Mouse (Mus musculus): ENCODE results near the gene Lgalsl. TPM values are rescaled to one million over a fixed set of nuclear protein-coding genes. Genes with fewer than 3 reads are reported as not detected.
A peak's percentile ranks its signal among the peaks of the same experiment; 100 is the strongest.

Lgalsl gene
- polyA plus RNA-seq, 1 experiment from 2014 or later = 15.3 TPM

DNA sequence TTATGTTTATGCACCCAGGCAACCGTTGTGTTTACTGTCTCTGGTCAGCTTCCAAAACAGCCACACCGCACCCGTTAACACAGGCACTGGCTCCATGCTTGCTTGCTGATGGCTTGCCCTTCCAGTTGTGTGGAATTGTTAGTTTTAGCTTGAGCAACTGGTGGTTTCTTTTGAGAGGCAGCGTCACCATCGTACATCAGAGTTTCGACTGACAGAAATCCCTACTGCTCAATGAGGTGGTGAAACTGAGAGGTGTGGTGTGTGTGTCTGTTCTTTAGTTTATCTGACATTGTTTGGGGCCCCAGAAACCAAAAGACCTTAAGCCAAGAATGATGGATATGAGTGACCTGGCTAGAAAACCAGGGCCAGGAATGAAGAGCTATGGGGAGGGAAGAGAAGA, 33.0 kb downstream of the Lgalsl start:
- Histone ChIP-seq H3K9me3 (ENCODE audit: low read length) (peaks cover 4% of the 10 kb centered on the region; the same call in 1 of the 2 replicates), H3K4me3 (ENCODE audit: low read depth, low read length) (no peak overlapping the region), H3K27me3 (ENCODE audit: insufficient read depth, low read length) (peaks cover 2% of the 10 kb centered on the region; the same call in 1 of the 2 replicates), H3K4me1 (ENCODE audit: insufficient read depth) (no peaks in the 10 kb centered on the region), H3K9ac (replicated peaks) (no peak overlapping the region), H3K4me2 (ENCODE audit: low read depth, low read length) (no peak overlapping the region), H3K27ac (ENCODE audit: low read depth) (no peak overlapping the region), H3K36me3 (replicated peaks; ENCODE audit: insufficient read depth, low read length) (no peaks in the 10 kb centered on the region)
- DNase-seq (no peak), ATAC-seq (no peak)
- 88% methylated on average over 6 of the region's 6 CpGs for WGBS (ENCODE audit: insufficient replicate concordance)
- no peak for TF ChIP-seq CTCF (IDR thresholded peaks at IDR 0.05; ENCODE audit: low read depth)
- no peak for TF ChIP-seq EP300 (IDR thresholded peaks at IDR 0.05; ENCODE audit: low read depth)

DNA sequence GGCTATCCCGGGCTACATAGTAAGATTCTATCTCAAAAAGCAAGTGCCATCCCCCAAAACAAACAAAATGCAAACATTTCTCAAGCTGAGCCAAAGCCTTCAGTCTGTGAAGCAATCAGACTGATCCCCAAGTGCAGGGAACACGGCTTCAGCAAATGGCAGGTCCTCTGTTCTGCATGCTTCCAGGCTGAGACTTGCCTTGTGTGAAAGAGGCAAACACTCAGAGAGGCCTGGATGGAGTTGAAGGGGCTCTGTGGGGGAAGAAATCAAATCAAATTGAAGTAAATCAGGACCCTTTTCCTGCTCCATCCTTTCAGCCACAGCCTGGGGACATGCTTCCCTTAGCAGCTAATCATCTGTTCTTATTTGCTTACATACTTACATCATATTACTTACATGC, 35.4 kb downstream of the Lgalsl start:
- H3K27ac ChIP-seq (ENCODE audit: low read depth) = no peak overlapping the region
- TF ChIP-seq EP300 (IDR thresholded peaks at IDR 0.05; ENCODE audit: low read depth) (no peak), CTCF (IDR thresholded peaks at IDR 0.05; ENCODE audit: low read depth) (no peak)
- no peak overlapping the region for H3K4me2 ChIP-seq (ENCODE audit: low read depth, low read length)
- WGBS (ENCODE audit: insufficient replicate concordance) = 33% methylated on average over 2 of the region's 2 CpGs
- H3K4me3 ChIP-seq (ENCODE audit: low read depth, low read length) = no peak overlapping the region
- no peak for DNase-seq
- H3K9ac ChIP-seq (replicated peaks) = no peak overlapping the region
- no peaks in the 10 kb centered on the region for H3K36me3 ChIP-seq (replicated peaks; ENCODE audit: insufficient read depth, low read length)
- no peak for ATAC-seq
- no peaks in the 10 kb centered on the region for H3K4me1 ChIP-seq (ENCODE audit: insufficient read depth)
- peaks cover 2% of the 10 kb centered on the region; the same call in 1 of the 2 replicates for H3K27me3 ChIP-seq (ENCODE audit: insufficient read depth, low read length)
- peaks cover 5% of the 10 kb centered on the region; the same call in 1 of the 2 replicates for H3K9me3 ChIP-seq (ENCODE audit: low read length)

DNA sequence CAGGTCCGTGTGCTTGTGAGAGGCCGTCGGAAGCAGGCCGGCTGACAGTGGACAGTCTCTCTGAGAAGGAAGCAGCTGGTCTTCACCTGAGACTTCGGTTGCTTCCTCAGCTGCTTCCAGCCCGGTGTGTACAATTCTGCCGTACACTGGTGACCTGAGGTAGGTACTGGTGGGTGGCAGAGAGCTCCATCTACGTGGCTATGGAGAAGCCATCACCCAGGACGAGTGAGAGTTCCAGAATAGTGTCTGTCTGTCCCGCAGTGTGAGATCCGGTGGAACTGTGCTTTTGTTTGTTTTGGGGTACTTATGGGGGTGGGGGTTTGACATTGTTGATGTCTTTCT, 36.0 kb downstream of the Lgalsl start:
- no peak overlapping the region for H3K9ac ChIP-seq (replicated peaks)
- H3K4me2 ChIP-seq (ENCODE audit: low read depth, low read length) = no peak overlapping the region
- ATAC-seq = peak; percentile 31; the same call in 1 of the 2 replicates
- H3K36me3 ChIP-seq (replicated peaks; ENCODE audit: insufficient read depth, low read length) = no peaks in the 10 kb centered on the region
- TF ChIP-seq CTCF (IDR thresholded peaks at IDR 0.05; ENCODE audit: low read depth) = no peak
- no peak overlapping the region for H3K4me3 ChIP-seq (ENCODE audit: low read depth, low read length)
- 48% methylated on average over 11 of the region's 11 CpGs for WGBS (ENCODE audit: insufficient replicate concordance)
- no peak overlapping the region for H3K27ac ChIP-seq (ENCODE audit: low read depth)
- H3K27me3 ChIP-seq (ENCODE audit: insufficient read depth, low read length) = peaks cover 2% of the 10 kb centered on the region; the same call in 1 of the 2 replicates
- peaks cover 6% of the 10 kb centered on the region; the same call in 1 of the 2 replicates for H3K9me3 ChIP-seq (ENCODE audit: low read length)
- no peaks in the 10 kb centered on the region for H3K4me1 ChIP-seq (ENCODE audit: insufficient read depth)
- DNase-seq = no peak

DNA sequence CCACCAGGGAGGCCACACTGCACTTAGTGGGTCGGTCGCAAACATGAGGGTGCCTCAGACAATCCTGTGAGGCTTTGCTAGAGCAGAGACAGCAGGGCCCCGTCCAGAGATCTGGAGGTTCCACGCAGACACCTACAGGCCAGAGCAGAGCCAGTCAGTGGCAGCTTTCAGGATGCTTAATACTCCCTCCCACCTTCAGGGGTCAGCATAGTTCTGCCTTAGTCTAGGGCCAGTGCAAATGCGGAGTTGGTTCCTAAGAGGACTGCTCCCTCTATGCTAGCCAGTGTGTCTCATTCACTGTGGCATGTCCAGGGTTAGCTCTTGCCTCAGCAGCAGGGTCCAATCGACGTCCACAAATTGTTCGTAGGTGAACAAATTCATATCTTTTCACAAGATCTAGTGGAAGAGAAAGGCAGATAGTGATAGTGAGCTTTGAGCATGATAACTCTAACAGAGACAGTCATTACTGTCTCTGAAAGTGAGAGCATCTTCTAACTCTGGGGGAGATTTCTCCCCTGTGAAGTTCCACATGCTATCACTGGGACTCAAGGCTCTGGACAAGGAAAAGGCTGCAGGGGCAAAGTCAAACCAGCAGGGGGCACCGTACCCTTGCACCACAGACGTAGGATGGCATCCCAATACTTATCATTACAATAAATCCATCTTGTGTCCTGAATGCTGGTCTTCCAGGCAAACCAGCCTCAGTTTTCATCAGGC, 36.5 kb downstream of the Lgalsl start:
- H3K9me3 ChIP-seq (ENCODE audit: low read length) = peaks cover 6% of the 10 kb centered on the region; the same call in 1 of the 2 replicates
- H3K9ac ChIP-seq (replicated peaks) = no peak overlapping the region
- DNase-seq = peak; percentile 84
- peak; percentile 86 for ATAC-seq
- H3K4me1 ChIP-seq (ENCODE audit: insufficient read depth) = no peaks in the 10 kb centered on the region
- peaks cover 2% of the 10 kb centered on the region; the same call in 1 of the 2 replicates for H3K27me3 ChIP-seq (ENCODE audit: insufficient read depth, low read length)
- TF ChIP-seq EP300 (IDR thresholded peaks at IDR 0.05; ENCODE audit: low read depth) (no peak), CTCF (IDR thresholded peaks at IDR 0.05; ENCODE audit: low read depth) (peak; percentile 95)
- H3K4me2 ChIP-seq (ENCODE audit: low read depth, low read length) = no peak overlapping the region
- H3K4me3 ChIP-seq (ENCODE audit: low read depth, low read length) = no peak overlapping the region
- no peaks in the 10 kb centered on the region for H3K36me3 ChIP-seq (replicated peaks; ENCODE audit: insufficient read depth, low read length)
- H3K27ac ChIP-seq (ENCODE audit: low read depth) = no peak overlapping the region
- 29% methylated on average over 10 of the region's 10 CpGs for WGBS (ENCODE audit: insufficient replicate concordance)

DNA sequence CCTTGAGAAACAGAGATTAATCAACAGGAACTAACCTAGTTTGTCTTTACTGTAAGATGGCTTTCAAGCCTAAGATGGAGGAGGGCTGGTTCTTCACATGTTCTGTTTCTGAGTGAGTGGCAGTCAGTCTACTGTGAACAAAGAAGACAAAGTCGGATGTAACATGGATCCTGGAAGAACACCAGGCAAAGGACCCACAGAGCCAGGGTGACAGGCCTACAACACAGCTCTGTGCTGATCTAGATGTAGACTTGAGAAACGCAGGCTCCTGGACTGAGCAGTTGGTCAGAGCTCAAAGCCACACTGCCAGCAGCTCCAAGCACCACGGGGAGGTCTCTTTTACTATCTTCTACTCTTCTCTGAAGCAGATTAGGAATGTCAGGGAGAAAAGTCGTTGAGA, 37.2 kb downstream of the Lgalsl start:
- H3K4me1 ChIP-seq (ENCODE audit: insufficient read depth) = no peaks in the 10 kb centered on the region
- DNase-seq = no peak
- WGBS (ENCODE audit: insufficient replicate concordance) = 61% methylated on average over 4 of the region's 4 CpGs

DNA sequence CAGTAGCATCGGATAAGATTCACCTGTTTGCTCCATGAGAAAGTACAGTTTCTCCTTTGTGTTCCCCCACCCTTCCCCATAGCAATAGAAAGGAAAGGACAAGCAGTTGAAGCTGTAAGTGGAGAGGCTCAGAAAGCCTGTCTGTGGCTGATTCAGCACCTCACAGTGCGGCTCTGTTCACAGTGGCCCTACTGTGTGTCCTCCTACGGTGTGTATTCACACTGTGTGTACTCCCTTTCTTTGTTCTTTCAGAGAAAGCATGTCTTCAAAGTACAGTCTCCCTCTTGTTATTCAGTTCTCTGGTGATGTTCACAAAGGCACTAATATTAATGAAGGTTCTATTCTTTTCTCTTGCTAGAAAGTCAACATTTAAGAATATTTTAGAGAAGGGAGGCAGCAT, 38.2 kb downstream of the Lgalsl start:
- TF ChIP-seq EP300 (IDR thresholded peaks at IDR 0.05; ENCODE audit: low read depth) = no peak
- no peak for TF ChIP-seq CTCF (IDR thresholded peaks at IDR 0.05; ENCODE audit: low read depth)
- no peak overlapping the region for H3K4me3 ChIP-seq (ENCODE audit: low read depth, low read length)
- H3K9me3 ChIP-seq (ENCODE audit: low read length) = 0 out of 2 replicates have a peak, but pooled peaks cover 2% of the 10 kb centered on the region
- H3K27me3 ChIP-seq (ENCODE audit: insufficient read depth, low read length) = peaks cover 2% of the 10 kb centered on the region; the same call in 1 of the 2 replicates
- WGBS (ENCODE audit: insufficient replicate concordance) = 71% methylated on average over 3 of the region's 3 CpGs
- no peak overlapping the region for H3K9ac ChIP-seq (replicated peaks)
- no peak for ATAC-seq
- H3K36me3 ChIP-seq (replicated peaks; ENCODE audit: insufficient read depth, low read length) = no peaks in the 10 kb centered on the region
- DNase-seq = no peak
- H3K4me2 ChIP-seq (ENCODE audit: low read depth, low read length) = no peak overlapping the region
- H3K4me1 ChIP-seq (ENCODE audit: insufficient read depth) = no peaks in the 10 kb centered on the region
- H3K27ac ChIP-seq (ENCODE audit: low read depth) = no peak overlapping the region

More for the DNA sequence above, 37.2 kb downstream of the Lgalsl start:
- Histone ChIP-seq H3K9ac (replicated peaks) (no peak overlapping the region), H3K4me2 (ENCODE audit: low read depth, low read length) (no peak overlapping the region), H3K9me3 (ENCODE audit: low read length) (peaks cover 6% of the 10 kb centered on the region; the same call in 1 of the 2 replicates), H3K27ac (ENCODE audit: low read depth) (no peak overlapping the region), H3K4me3 (ENCODE audit: low read depth, low read length) (no peak overlapping the region), H3K27me3 (ENCODE audit: insufficient read depth, low read length) (peaks cover 2% of the 10 kb centered on the region; the same call in 1 of the 2 replicates), H3K36me3 (replicated peaks; ENCODE audit: insufficient read depth, low read length) (no peaks in the 10 kb centered on the region)
- no peak for ATAC-seq
- TF ChIP-seq EP300 (IDR thresholded peaks at IDR 0.05; ENCODE audit: low read depth) = no peak

Measured in liver, postnatal 0 days (tissue).